Mouse (Mus musculus) neural tube, embryonic 11.5 days (tissue): ENCODE results near the gene Spock1. TPM values are rescaled to one million over a fixed set of nuclear protein-coding genes. Genes with fewer than 3 reads are reported as not detected.

Experiments used
- ATAC-seq: fragments of 200-750 bp; cut with Nextera tagmentation; 2 replicates; pipeline ENCODE4 v1.8.0; 2017; ENCODE audit warnings: moderate number of reproducible peaks, mild to moderate bottlenecking, moderate TSS enrichment, moderate library complexity; ENCODE audit not compliant: insufficient read depth, low FRiP score, low TSS enrichment
- DNase-seq: peaks from one replicate; pipeline ENCODE4 v3.0.0-alpha.2; 2015; ENCODE audit warnings: low spot score
- H3K27ac ChIP-seq: fragments of 300-500 bp; sonication (generic); 2 replicates; pipeline ENCODE4 v1.5.1; 2014; ENCODE audit warnings: low read depth, mild to moderate bottlenecking, low read length
- H3K27me3 ChIP-seq: fragments of 300-500 bp; sonication (generic); 2 replicates; pipeline ENCODE4 v1.6.1; 2014; ENCODE audit warnings: mild to moderate bottlenecking, low read length, mixed read lengths; ENCODE audit not compliant: control insufficient read depth, insufficient read depth
- H3K36me3 ChIP-seq: fragments of 300-500 bp; sonication (generic); 2 replicates; pipeline ENCODE4 v1.6.1; 2014; ENCODE audit warnings: mild to moderate bottlenecking, low read length, moderate library complexity, mixed read lengths; ENCODE audit not compliant: control insufficient read depth, insufficient read depth
- H3K4me1 ChIP-seq: fragments of 300-500 bp; sonication (generic); 2 replicates; pipeline ENCODE4 v1.6.1; 2014; ENCODE audit warnings: low read length, mixed read lengths; ENCODE audit not compliant: control insufficient read depth, insufficient read depth
- H3K4me2 ChIP-seq: fragments of 300-500 bp; sonication (generic); 2 replicates; pipeline ENCODE4 v1.6.1; 2014; ENCODE audit warnings: low read depth, mild to moderate bottlenecking, moderate library complexity
- H3K4me3 ChIP-seq: fragments of 300-500 bp; sonication (generic); 2 replicates; pipeline ENCODE4 v1.5.1; 2014; ENCODE audit warnings: low read depth, low read length
- H3K9ac ChIP-seq: fragments of 300-500 bp; sonication (generic); 2 replicates; pipeline ENCODE4 v1.6.1; 2014; ENCODE audit warnings: mild to moderate bottlenecking, low read length
- H3K9me3 ChIP-seq: fragments of 300-500 bp; sonication (generic); 2 replicates; pipeline ENCODE4 v1.6.1; 2016; ENCODE audit warnings: low read length; ENCODE audit not compliant: control insufficient read depth
- WGBS: fragments of 180-500 bp; shearing (Covaris S2); extraction: QIAGEN DNeasy Blood & Tissue Kit; methylation state at CpG from one replicate; pipeline ENCODE4 v1.1.7; 2014; 5-methylcytosine and 5-hydroxymethylcytosine counted together
- polyA plus RNA-seq: library from polyadenylated mRNA; unstranded; fragments of >200 nt; fragmentation: Nextera tagmentation; extraction: Ambion mirVana; gene quantifications from 2 replicates; pipeline ENCODE4 v1.2.1, GENCODE M21; 2014

The Spock1 gene
- polyA plus RNA-seq, 1 experiment from 2014 or later: 23.3 TPM

DNA sequence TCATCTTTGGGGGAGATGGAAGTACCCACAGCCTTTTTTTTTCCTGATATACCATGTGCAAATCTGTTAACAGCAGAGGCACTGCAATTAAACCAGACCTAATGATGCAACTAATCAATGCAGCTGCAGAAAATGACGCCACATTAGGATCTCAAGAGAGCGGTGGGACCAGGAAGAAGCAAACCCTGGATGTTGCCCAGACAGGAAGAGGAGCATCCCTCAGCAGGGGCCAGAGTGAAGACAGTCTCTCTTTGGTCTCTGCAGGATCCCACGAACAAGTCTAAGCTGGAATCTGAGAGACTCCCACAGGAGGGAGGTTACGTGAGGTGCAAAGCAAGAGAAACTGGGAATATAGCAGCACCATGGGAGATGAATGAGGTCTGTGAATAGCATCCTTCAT is 52.4 kb downstream of the Spock1 start:
- no peak for ATAC-seq
- Histone ChIP-seq H3K36me3 (no peaks in the 10 kb centered on the region), H3K4me3 (no peak overlapping the region), H3K27me3 (no peaks in the 10 kb centered on the region), H3K9me3 (no peaks in the 10 kb centered on the region), H3K9ac (no peak overlapping the region), H3K4me2 (no peak overlapping the region), H3K27ac (no peak overlapping the region), H3K4me1 (no peaks in the 10 kb centered on the region)
- DNase-seq: no peak
- WGBS: 72% methylated on average over 4 of the region's 4 CpGs

DNA sequence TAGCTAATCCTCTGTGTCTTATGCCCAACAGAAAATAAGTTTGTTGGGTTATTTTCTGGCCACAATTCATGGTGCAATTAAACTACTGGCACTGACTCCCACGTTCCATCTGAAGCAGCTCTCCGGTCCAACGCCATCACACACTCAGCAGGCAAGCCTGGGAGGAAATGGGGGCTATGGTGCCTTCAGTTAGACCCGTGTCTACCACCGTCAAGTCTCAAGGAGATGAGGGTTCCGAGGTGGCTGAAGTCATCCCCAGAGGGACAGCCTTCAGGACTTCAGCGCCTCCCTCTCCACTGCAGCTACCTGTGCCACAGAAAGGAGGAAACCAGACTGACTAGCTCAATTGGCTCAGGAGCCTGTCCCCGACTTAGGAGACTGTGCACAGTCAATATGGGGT is 53.7 kb downstream of the Spock1 start:
- ATAC-seq (no peak), DNase-seq (no peak)
- H3K9me3 ChIP-seq: no peaks in the 10 kb centered on the region
- H3K4me3 ChIP-seq: no peak overlapping the region
- WGBS: 81% methylated on average over 8 of the region's 8 CpGs
- H3K9ac ChIP-seq: no peak overlapping the region
- no peaks in the 10 kb centered on the region for H3K4me1 ChIP-seq
- no peak overlapping the region for H3K4me2 ChIP-seq
- no peak overlapping the region for H3K27ac ChIP-seq
- no peaks in the 10 kb centered on the region for H3K27me3 ChIP-seq
- H3K36me3 ChIP-seq: no peaks in the 10 kb centered on the region

DNA sequence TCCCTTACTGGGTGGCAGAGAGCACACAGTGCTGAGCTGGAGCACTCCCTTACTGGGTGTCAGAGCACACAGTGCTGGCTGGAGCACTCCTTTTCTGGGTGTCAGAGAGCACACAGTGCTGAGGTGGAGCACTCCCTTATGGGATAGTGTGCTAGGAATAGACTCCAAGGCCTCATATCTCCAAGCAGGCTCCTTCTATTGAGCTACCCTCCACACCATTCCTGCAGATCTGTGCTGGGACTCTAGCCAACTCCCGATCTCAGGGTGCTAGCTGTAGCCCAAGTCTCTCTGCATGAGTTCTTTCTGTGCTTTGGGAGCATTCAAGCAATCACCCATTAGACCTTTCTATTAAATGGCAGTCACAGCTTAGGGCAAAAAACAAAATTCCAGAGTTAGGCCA is 54.5 kb downstream of the Spock1 start:
- WGBS: 90% methylated on average over 1 of the region's 1 CpGs
- Histone ChIP-seq H3K9ac (no peak overlapping the region), H3K4me1 (no peaks in the 10 kb centered on the region), H3K27me3 (no peaks in the 10 kb centered on the region), H3K36me3 (no peaks in the 10 kb centered on the region), H3K27ac (no peak overlapping the region), H3K4me2 (no peak overlapping the region), H3K9me3 (no peaks in the 10 kb centered on the region), H3K4me3 (no peak overlapping the region)
- ATAC-seq (no peak), DNase-seq (no peak)

DNA sequence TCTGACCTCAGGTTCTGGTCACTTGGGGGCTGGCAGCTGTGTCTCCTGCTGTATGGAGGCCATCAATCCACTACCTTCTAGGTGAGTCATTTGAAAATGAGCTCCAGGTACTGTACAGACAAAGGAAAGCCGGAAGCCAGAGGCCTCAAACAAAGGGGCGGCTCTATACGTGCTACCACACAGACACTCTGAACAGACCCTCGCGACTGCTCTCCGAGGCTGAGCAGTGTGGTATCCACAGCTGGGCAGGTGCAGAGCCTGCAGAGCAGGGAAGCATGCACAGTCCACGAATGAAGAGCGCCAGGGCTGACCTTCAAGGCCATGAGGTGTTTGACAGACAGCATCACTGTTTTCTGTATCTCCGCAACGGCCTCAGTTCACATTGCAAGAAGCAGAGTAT is 55.0 kb downstream of the Spock1 start:
- 85% methylated on average over 10 of the region's 10 CpGs for WGBS
- Histone ChIP-seq H3K4me1 (no peaks in the 10 kb centered on the region), H3K27ac (no peak overlapping the region), H3K9me3 (no peaks in the 10 kb centered on the region), H3K9ac (no peak overlapping the region), H3K27me3 (no peaks in the 10 kb centered on the region), H3K4me2 (no peak overlapping the region), H3K4me3 (no peak overlapping the region), H3K36me3 (no peaks in the 10 kb centered on the region)
- DNase-seq: no peak
- no peak for ATAC-seq

DNA sequence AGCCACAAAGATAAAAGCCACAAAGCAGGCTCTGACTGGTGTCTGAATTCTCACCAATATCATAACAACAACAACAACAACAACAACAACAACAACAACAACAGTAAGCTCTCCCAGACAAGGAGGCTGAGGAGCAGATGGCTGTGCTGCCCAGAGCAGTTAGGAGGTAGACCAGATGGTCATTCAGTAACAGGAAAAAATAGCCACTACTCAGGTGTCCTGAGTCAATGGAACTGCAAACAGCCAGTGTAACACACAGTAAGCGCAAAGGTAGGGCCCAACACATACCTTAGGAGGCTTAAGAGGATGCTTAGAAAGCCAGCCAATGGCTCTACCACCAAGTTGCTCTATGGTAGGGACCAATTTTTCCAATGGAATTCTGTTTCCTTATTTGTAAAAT is 59.2 kb downstream of the Spock1 start:
- no peak overlapping the region for H3K4me3 ChIP-seq
- no peak overlapping the region for H3K27ac ChIP-seq
- no peaks in the 10 kb centered on the region for H3K36me3 ChIP-seq
- no peak for ATAC-seq
- H3K9ac ChIP-seq: no peak overlapping the region
- no peak for DNase-seq
- no peaks in the 10 kb centered on the region for H3K27me3 ChIP-seq
- H3K4me2 ChIP-seq: no peak overlapping the region
- H3K4me1 ChIP-seq: no peaks in the 10 kb centered on the region
- WGBS: 96% methylated on average over 1 of the region's 1 CpGs
- no peaks in the 10 kb centered on the region for H3K9me3 ChIP-seq

DNA sequence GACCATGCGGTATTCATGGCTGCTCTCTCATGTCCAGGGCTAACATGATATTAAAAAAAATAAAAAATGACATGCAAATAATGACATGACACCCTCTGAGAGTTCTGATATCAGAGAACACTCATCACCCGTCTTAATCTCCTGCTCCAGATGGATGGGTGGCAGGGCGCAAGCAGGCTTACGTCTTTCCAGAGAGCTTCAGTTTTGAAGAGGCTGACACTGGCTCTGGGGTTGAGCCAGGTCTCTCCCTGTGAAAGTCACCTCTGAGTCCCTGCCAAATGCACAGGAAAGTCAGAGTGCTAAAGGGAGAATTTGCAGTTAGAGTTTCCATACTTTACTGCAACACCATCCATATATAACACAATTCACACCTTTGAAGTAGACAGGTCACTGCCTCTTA is 61.0 kb downstream of the Spock1 start:
- 93% methylated on average over 4 of the region's 4 CpGs for WGBS
- no peaks in the 10 kb centered on the region for H3K4me1 ChIP-seq
- H3K4me3 ChIP-seq: no peak overlapping the region
- no peaks in the 10 kb centered on the region for H3K9me3 ChIP-seq
- H3K27ac ChIP-seq: no peak overlapping the region
- H3K27me3 ChIP-seq: no peaks in the 10 kb centered on the region
- H3K9ac ChIP-seq: no peak overlapping the region
- H3K36me3 ChIP-seq: no peaks in the 10 kb centered on the region
- no peak for DNase-seq
- no peak overlapping the region for H3K4me2 ChIP-seq
- no peak for ATAC-seq

DNA sequence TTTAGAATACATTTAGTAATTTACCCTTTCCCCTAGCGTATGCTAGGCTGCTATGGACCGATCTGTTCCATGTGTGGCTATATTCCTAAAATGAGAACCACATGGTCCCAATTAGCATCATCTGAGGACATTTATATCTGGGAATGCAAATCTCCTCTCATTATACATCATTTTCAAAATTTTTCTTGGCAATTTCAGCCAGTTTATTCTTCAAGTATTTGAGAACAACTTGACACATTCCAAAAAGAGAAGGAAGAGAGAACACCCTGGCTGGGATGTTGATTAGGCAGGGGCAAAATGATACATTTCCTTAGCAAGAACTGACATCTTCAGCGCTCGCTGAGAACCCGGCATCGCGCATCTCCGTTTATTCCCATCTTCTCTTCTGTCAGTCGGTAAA is 61.7 kb downstream of the Spock1 start:
- no peaks in the 10 kb centered on the region for H3K9me3 ChIP-seq

DNA sequence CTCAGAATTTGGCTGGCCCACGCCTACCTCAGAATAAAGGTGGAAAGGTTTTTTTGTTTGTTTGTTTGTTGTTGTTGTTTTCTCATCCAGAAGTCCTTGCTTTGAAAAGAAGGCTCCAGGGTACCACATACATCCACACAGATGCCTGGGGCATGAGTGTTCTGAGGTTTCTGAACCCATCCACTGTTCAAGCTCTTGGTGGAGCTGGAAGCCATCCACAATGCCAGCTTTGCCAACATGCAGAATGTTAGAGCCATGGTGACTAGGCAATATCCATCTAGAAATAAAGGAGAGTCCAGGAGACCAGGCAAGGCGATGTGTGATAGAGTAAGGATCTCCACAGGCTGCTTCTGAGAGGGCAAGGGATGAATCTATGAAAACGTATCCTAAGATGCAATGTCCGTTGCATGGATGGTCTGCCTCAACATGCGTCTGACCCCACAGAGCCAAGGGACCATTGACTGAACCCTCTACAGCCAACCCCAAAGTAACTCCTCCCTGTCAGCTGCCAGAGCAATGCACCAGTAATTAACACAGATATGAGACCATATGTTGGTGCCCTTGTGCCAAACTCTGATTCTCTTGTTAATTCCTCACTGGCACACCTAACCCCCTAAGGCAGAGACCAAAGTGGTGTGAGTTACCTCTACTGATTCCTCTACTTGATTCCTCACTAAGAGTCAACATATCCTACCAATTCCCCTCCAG is 66.8 kb downstream of the Spock1 start:
- Histone ChIP-seq H3K4me2 (no peak overlapping the region), H3K27ac (no peak overlapping the region), H3K36me3 (no peaks in the 10 kb centered on the region), H3K9ac (no peak overlapping the region), H3K4me1 (no peaks in the 10 kb centered on the region), H3K27me3 (no peaks in the 10 kb centered on the region), H3K4me3 (no peak overlapping the region), H3K9me3 (no peaks in the 10 kb centered on the region)
- ATAC-seq: no peak
- no peak for DNase-seq
- 88% methylated on average over 5 of the region's 5 CpGs for WGBS

More for the DNA sequence above, 61.7 kb downstream of the Spock1 start:
- H3K27me3 ChIP-seq: no peaks in the 10 kb centered on the region
- ATAC-seq: no peak
- no peak overlapping the region for H3K4me2 ChIP-seq
- H3K36me3 ChIP-seq: no peaks in the 10 kb centered on the region
- no peak overlapping the region for H3K9ac ChIP-seq
- 91% methylated on average over 9 of the region's 9 CpGs for WGBS
- H3K27ac ChIP-seq: no peak overlapping the region
- no peak overlapping the region for H3K4me3 ChIP-seq
- no peak for DNase-seq
- H3K4me1 ChIP-seq: no peaks in the 10 kb centered on the region

DNA sequence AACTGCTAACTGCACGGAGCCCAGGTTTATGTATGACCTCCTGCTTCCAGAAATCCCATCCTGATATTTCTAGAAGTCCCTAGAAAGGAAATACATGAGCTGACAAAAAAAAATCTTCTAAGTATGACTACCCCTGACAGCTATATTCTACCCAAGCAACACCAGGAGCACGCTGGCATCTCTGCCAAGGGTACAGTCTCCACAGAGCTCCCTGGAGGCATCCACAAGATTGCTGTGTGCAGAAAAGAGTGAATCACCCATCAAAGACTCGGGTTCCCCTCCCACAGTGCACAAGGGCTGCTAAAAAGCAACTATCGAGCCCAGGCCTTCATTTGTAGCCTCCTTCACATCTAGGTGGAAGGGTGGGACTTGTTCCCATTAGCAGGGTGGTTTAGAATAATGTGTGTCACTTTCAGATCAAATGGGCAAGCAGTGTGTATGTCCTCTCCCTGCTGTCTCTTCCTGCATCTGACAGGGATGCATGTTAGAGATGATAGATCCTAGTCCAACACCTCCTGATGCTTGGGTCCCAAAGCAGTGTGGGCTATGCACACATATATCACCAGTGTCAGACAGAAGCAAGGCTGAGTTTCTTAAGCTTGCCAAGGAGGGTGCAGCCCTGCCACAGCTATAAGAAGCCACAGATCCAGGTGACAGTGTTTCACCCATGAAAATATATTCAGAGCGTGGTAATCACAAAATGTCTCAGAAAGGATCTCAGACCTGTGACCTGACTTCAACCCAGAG is 70.3 kb downstream of the Spock1 start:
- Histone ChIP-seq H3K4me3 (no peak overlapping the region), H3K27ac (no peak overlapping the region), H3K4me1 (no peaks in the 10 kb centered on the region), H3K36me3 (no peaks in the 10 kb centered on the region), H3K9me3 (peaks cover 4% of the 10 kb centered on the region), H3K27me3 (no peaks in the 10 kb centered on the region), H3K9ac (no peak overlapping the region), H3K4me2 (no peak overlapping the region)
- DNase-seq: no peak
- WGBS: 70% methylated on average over 5 of the region's 5 CpGs
- ATAC-seq: no peak
